Mouse (Mus musculus) intestine, embryonic 15.5 days (tissue): ENCODE data around the gene Mboat2. TPM values are rescaled to one million over a fixed set of nuclear protein-coding genes. Genes with fewer than 3 reads are reported as not detected.

Experiments used
- ATAC-seq: fragments of 200-750 bp; cut with Nextera tagmentation; 2 replicates; pipeline ENCODE4 v1.8.0; 2017; ENCODE audit warnings: moderate TSS enrichment, moderate library complexity
- H3K27ac ChIP-seq: fragments of 300-500 bp; sonication (generic); 2 replicates; pipeline ENCODE4 v1.5.1; 2015; ENCODE audit warnings: mild to moderate bottlenecking, inconsistent platforms
- H3K27me3 ChIP-seq: fragments of 300-500 bp; sonication (generic); replicated peaks from 2 replicates; pipeline ENCODE4 v1.6.1; 2015; ENCODE audit warnings: inconsistent platforms
- H3K36me3 ChIP-seq: fragments of 300-500 bp; sonication (generic); 2 replicates; pipeline ENCODE4 v1.6.1; 2015; ENCODE audit warnings: inconsistent platforms
- H3K4me1 ChIP-seq: fragments of 300-500 bp; sonication (generic); replicated peaks from 2 replicates; pipeline ENCODE4 v1.6.1; 2015; ENCODE audit warnings: inconsistent platforms
- H3K4me2 ChIP-seq: fragments of 300-500 bp; sonication (generic); replicated peaks from 2 replicates; pipeline ENCODE4 v1.6.1; 2015; ENCODE audit warnings: mild to moderate bottlenecking, inconsistent platforms
- H3K4me3 ChIP-seq: fragments of 300-500 bp; sonication (generic); replicated peaks from 2 replicates; pipeline ENCODE4 v1.5.1; 2015; ENCODE audit warnings: inconsistent platforms
- H3K9ac ChIP-seq: fragments of 300-500 bp; sonication (generic); 2 replicates; pipeline ENCODE4 v1.6.1; 2015; ENCODE audit warnings: inconsistent platforms
- H3K9me3 ChIP-seq: fragments of 300-500 bp; sonication (generic); 2 replicates; pipeline ENCODE4 v1.6.1; 2016; ENCODE audit warnings: inconsistent platforms
- WGBS: fragments of 180-500 bp; shearing (Covaris S2); methylation state at CpG from one replicate; pipeline ENCODE4 v1.1.7; 2015; 5-methylcytosine and 5-hydroxymethylcytosine counted together
- polyA plus RNA-seq: library from polyadenylated mRNA; unstranded; fragments of >200 nt; fragmentation: Nextera tagmentation; extraction: Ambion mirVana; gene quantifications from 2 replicates; pipeline ENCODE4 v1.2.1, GENCODE M21; 2015

Mboat2 gene
- polyA plus RNA-seq, 1 experiment from 2014 or later = 26.1 TPM

DNA sequence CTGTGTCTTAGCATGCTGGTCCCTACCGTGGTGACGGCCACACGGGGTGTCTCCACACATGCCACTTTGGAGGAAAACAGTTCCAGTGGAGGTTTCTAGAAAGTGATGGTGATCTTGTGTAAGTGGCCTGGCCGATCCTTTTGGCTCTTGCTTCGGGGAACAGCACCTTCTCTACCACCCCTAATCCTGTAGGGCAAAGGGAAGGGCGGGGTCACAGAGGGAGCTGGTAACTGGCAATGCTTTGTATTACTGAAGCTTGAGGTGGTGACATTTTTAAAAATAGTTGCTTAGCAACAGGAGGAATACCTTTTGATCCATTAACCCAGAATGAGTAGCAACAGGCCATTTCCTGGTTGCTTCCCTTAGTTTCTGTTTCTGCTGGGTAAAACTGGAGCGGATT lies 131.1 kb downstream of the Mboat2 start:
- no peak overlapping the region for H3K9ac ChIP-seq
- no peak overlapping the region for H3K27ac ChIP-seq
- 89% methylated on average over 7 of the region's 7 CpGs for WGBS
- H3K4me3 ChIP-seq = no peak overlapping the region
- ATAC-seq = no peak
- H3K9me3 ChIP-seq = no peaks in the 10 kb centered on the region
- no peak overlapping the region for H3K4me2 ChIP-seq
- H3K36me3 ChIP-seq = no peaks in the 10 kb centered on the region
- no peaks in the 10 kb centered on the region for H3K27me3 ChIP-seq
- H3K4me1 ChIP-seq = no peaks in the 10 kb centered on the region

DNA sequence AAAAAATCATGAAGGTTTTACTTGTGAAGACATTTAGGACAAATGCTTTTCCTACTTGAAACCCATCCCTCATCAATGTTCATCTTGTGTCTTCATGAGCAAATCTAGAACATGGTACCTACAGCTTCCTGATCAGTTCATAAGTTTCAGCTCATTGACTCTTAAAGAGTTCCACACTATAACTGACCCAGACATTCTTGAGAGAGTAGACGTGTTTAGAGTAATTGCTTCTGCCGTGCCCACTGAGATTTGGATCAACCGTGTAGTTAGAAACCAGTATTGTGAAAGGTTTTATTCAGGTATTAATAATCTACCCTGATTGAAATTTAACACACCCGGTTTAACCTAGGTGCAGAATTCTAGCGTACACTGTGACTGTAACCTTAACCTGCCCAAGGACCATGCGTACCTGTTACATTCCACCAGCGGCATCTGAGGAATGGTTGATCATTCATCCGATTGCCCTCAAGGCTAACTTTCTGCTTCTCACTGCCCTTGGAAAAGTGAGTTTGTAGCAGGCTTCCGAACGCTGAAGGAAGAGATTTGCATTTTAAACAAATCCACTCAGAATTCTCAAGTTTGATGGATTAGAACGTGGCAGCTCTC lies 131.8 kb downstream of the Mboat2 start:
- H3K4me2 ChIP-seq = no peak overlapping the region
- no peaks in the 10 kb centered on the region for H3K36me3 ChIP-seq
- ATAC-seq = no peak
- no peaks in the 10 kb centered on the region; the same call in 1 of the 2 replicates for H3K9me3 ChIP-seq
- 86% methylated on average over 11 of the region's 11 CpGs for WGBS
- H3K4me3 ChIP-seq = no peak overlapping the region
- no peaks in the 10 kb centered on the region for H3K27me3 ChIP-seq
- no peaks in the 10 kb centered on the region for H3K4me1 ChIP-seq
- H3K27ac ChIP-seq = no peak overlapping the region
- H3K9ac ChIP-seq = no peak overlapping the region

DNA sequence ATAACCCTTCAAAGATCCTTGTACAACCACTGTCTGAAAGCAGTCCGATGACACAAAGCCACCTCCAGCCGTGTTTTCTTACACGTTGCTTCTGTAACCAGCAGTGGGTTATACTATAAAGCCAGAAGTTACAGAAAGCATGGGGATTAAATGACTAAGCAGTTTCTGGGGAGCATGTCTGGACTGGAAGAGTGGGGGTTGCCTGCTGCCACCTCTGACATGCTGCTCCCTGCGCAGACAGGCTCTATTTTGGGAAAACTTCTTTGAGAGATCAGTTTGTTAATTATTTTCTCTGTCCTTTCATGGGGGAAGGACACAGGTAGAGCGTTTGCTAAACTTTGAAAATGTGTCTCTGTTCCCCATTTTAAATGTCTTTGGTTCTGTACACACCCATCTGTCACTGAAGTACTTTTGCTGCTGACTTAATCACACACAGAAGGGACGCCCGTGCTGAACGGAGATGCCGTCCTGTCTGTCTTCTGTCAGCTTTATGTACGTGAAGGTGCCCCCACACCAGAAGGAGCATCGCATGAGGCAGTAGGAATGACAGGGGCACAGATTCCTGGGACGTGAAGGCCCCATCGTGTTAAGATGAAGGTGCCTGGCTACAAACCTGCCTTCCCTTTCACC lies 132.8 kb downstream of the Mboat2 start:
- no peaks in the 10 kb centered on the region for H3K36me3 ChIP-seq
- no peak for ATAC-seq
- H3K4me3 ChIP-seq = no peak overlapping the region
- no peaks in the 10 kb centered on the region for H3K4me1 ChIP-seq
- no peaks in the 10 kb centered on the region for H3K27me3 ChIP-seq
- H3K27ac ChIP-seq = no peak overlapping the region
- no peak overlapping the region for H3K4me2 ChIP-seq
- no peaks in the 10 kb centered on the region; the same call in 1 of the 2 replicates for H3K9me3 ChIP-seq
- 72% methylated on average over 13 of the region's 13 CpGs for WGBS
- no peak overlapping the region for H3K9ac ChIP-seq

DNA sequence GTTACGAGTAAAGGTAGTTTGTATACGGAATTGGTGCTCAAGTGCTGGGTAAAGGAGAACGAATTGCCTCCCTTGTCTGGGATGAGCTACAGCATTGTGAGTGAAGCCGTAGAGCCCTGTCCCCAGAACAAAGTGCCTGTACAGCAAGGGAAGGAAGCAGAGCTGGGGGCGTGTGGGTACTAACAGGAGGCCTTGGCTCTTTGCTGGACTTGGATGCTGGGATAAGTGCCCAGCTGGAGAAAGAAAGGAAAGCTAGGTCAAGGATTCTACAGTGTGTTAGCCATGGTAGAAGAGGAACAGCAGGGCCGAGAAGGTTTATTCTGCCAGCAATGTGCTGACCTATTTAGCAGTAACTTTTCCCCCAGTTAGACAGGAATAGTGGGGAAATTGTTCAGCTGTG lies 134.7 kb downstream of the Mboat2 start:
- H3K9ac ChIP-seq = no peak overlapping the region
- no peaks in the 10 kb centered on the region for H3K4me1 ChIP-seq
- H3K36me3 ChIP-seq = no peaks in the 10 kb centered on the region
- no peak for ATAC-seq
- H3K27me3 ChIP-seq = no peaks in the 10 kb centered on the region
- H3K4me3 ChIP-seq = no peak overlapping the region
- H3K27ac ChIP-seq = no peak overlapping the region
- H3K9me3 ChIP-seq = no peaks in the 10 kb centered on the region; the same call in 1 of the 2 replicates
- WGBS = 72% methylated on average over 6 of the region's 6 CpGs
- H3K4me2 ChIP-seq = no peak overlapping the region

DNA sequence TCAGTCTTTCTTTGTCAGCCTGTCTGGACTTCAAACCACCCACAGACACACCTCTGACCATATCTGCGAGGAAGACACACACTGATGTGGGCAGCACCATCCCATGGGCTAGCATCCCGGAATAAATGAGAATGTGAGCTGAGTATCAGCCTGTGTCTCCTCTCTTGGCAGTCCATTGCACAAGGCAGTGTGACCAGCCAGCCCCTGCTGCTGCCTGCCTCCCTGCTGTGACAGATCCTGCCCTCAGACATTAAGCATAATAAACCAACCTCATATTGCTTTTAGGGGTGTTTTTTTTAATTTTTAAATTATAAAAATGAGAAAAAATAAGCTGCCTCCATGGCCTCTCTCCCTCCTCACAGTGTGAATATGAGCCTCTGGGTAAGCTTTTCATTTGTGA lies 135.4 kb downstream of the Mboat2 start:
- no peak overlapping the region for H3K4me2 ChIP-seq
- H3K27ac ChIP-seq = no peak overlapping the region
- WGBS = 96% methylated on average over 2 of the region's 2 CpGs
- no peaks in the 10 kb centered on the region for H3K27me3 ChIP-seq
- no peak overlapping the region for H3K4me3 ChIP-seq
- no peak for ATAC-seq
- H3K36me3 ChIP-seq = no peaks in the 10 kb centered on the region
- no peaks in the 10 kb centered on the region; the same call in 1 of the 2 replicates for H3K9me3 ChIP-seq
- H3K4me1 ChIP-seq = no peaks in the 10 kb centered on the region
- no peak overlapping the region for H3K9ac ChIP-seq

DNA sequence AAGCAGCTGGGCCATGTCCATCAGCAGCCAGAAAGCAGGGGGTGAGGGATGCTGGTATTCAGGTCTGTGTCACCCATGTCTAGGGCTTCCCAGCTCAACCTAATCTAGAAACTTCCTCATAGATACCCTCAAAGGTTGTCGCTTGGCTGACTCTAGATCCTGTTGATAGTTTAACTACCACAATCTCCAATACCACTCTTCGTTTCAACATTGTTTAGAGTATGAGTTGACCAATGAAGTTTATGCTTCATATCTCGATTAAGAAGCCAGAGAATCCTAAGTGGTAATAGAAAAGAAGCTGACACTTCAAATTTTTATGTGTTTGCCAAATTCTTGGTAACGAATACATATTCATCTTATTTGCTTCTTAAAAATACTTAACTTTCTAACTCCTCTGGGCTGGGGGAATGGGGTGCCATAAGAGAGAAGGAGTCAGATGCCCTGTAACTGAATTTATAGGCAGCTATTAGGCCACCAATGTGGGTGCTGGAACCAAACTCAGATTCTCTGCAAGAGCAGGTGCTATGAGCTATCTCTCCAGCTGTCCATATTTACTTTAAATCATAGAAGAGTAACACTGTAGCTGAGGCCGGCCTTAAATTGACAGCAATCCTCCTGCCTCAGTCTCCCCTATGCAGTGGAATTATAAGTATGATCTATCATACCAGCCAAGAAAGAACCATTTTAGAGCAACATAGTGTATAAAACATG lies 141.0 kb downstream of the Mboat2 start:
- WGBS = 85% methylated on average over 5 of the region's 5 CpGs
- ATAC-seq = no peak
- peaks cover 9% of the 10 kb centered on the region for H3K4me1 ChIP-seq
- no peaks in the 10 kb centered on the region for H3K36me3 ChIP-seq
- H3K27ac ChIP-seq = no peak overlapping the region
- no peak overlapping the region for H3K9ac ChIP-seq
- no peak overlapping the region for H3K4me3 ChIP-seq
- H3K27me3 ChIP-seq = no peaks in the 10 kb centered on the region
- H3K4me2 ChIP-seq = no peak overlapping the region
- no peaks in the 10 kb centered on the region; the same call in 1 of the 2 replicates for H3K9me3 ChIP-seq

DNA sequence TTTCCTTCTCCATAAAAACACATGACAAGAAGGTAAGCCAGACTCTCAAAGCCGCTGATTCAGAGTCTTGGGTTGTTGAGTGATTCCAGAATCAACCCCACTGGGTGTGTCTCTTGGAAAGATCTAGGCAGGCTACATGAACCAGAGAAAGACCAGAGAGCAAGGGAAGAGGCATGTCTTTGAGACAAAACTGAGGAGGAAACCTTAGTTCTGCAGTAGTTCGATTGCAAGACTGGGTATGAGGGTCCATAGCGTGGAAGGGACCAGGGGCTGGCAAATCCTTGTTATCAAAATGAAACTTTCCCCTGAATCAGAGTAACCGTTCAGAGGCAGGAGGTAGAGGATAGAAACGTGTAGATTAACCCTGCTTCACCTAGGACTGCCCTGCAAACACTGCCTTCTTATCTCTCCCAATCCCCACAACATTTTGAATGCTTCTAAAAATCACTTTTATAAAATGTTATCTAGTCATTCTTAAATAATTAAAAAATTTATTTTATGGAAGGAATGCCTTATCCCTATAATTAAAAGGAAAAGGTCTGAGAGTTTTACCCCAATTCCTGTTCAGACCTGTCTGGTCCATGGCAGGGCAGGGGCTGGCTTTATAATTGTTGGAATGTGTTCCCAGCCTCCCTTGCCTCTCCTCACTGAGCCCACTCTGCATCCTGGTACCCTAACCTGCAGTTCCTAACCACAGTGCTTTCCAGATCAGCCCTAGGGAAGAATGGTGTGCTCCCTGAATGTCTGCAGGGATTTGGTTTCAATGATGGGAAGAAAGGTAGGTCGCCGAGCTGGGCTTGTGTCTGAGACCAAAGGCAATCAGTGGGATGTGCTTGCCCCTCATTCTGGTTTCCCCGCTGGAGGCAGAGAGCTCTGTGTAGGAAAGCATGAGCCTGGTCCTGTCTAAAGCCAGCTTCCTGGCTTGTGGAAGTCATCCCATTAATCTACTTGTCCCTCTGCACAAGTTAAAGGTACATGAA lies 142.0 kb downstream of the Mboat2 start:
- 72% methylated on average over 8 of the region's 8 CpGs for WGBS
- H3K27ac ChIP-seq = no peak overlapping the region
- H3K4me3 ChIP-seq = no peak overlapping the region
- no peaks in the 10 kb centered on the region for H3K27me3 ChIP-seq
- H3K9ac ChIP-seq = no peak overlapping the region
- no peaks in the 10 kb centered on the region; the same call in 1 of the 2 replicates for H3K9me3 ChIP-seq
- peaks cover 9% of the 10 kb centered on the region for H3K4me1 ChIP-seq
- ATAC-seq = no peak
- no peak overlapping the region for H3K4me2 ChIP-seq
- no peaks in the 10 kb centered on the region for H3K36me3 ChIP-seq

DNA sequence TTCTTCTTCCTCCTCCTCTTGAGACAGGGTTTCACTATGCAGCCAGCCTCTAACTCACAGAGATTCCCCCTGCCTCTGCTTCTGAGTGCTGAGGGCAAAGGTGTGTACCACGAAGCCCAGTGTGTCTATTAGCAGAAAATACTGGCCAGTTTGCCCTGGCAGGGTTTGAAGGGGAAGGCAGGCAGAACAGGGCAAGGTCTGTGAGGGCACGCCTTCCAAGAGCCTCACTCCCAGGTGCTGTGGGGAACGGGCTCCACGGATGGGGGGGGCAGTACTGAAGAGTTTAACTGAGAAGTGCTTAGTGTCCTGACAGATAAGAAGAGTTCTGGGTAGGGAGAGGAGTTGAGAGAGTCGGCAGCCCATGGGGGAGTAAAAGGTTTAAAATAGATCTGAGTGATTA lies 142.9 kb downstream of the Mboat2 start:
- no peak for ATAC-seq
- Histone ChIP-seq H3K27me3 (no peaks in the 10 kb centered on the region), H3K27ac (no peak overlapping the region), H3K4me2 (no peak overlapping the region), H3K4me1 (peaks cover 9% of the 10 kb centered on the region), H3K9ac (no peak overlapping the region), H3K36me3 (no peaks in the 10 kb centered on the region), H3K9me3 (no peaks in the 10 kb centered on the region), H3K4me3 (no peak overlapping the region)
- 68% methylated on average over 5 of the region's 5 CpGs for WGBS

DNA sequence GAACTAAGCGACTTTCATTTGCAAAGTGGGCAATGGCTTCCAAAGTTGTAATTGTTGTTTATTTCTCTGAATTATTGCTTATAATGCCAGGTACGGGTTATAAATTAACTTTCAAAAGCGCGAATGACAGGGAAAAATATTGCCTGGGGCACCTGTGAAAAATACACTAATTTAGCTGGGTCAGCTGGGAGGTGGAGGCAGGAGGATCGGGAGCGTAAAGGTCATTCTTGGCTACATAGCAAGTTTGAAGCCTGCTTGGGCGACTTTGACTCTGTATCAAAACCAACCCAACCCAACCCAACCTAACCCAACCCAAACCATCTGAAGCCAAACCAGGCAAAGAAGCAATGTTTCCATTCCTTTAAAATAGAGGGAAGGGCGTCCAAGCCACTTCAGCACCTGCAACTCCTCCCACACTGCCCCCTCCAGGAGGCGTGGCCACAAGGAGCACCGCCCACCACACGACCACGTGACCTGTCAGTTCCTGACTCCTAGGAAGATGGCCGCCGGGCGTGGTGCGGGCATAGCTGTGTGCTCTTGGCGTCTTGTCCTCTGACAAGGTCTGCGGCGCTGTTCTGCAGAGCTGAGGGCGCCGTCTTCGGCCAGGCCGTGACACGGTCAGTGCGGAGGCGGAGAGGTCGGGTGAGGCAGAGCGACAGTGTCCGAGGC lies 143.9 kb downstream of the Mboat2 start, which contains the start of gene Kidins220:
Gene Kidins220, plus strand, starts transcription at position 480 of the 669 bp plus-strand sequence.
- ATAC-seq = peak; percentile 96
- Histone ChIP-seq H3K4me2 (peak within 1 kb of the TSS; percentile 60), H3K9ac (peak within 1 kb of the TSS; percentile 76), H3K27ac (peak within 1 kb of the TSS; percentile 88), H3K27me3 (no peaks in the 10 kb centered on the region), H3K4me1 (peaks cover 9% of the 10 kb centered on the region), H3K4me3 (peak within 1 kb of the TSS; percentile 88), H3K36me3 (no peaks in the 10 kb centered on the region), H3K9me3 (no peaks in the 10 kb centered on the region)
- WGBS = 14% methylated on average over 29 of the region's 29 CpGs

DNA sequence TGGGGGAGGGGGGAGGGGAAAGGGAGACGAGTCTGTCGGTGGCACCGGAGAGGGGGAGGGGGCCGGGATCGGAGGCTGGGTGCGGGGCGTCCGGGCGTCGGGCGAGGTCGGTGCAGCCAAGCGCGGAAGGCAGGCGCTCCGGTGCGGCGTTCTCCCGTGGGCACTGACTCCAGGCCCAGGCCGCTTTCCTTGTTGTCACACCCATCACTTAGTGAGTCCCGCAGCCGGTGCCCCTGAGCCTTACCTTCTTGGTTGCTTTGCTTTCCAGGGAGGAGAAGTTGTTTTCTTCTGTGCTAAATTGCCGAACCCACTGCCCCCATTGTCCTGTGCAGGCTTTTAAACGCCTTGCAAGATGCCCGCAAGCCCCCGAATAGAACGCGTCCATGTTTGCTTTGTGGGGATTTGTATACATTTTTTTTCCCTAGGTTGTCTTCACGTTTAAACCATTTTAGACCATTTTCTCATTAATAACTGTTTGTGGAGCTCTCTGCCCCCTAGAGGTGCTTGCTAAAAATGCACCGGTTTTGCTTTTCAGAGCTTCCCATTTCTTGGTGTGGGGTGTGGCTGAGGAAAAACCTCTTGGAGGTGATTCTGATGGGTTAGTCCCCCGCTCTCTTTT lies 144.5 kb downstream of the Mboat2 start:
- Histone ChIP-seq H3K4me3 (peak overlapping the region; percentile 88), H3K4me2 (peak overlapping the region; percentile 60), H3K27ac (peak overlapping the region; percentile 88), H3K4me1 (peaks cover 9% of the 10 kb centered on the region), H3K9me3 (no peaks in the 10 kb centered on the region), H3K36me3 (no peaks in the 10 kb centered on the region), H3K27me3 (no peaks in the 10 kb centered on the region), H3K9ac (peak overlapping the region; percentile 76)
- peak; percentile 84 for ATAC-seq
- under 1% methylated on average over 31 of the region's 31 CpGs for WGBS

DNA sequence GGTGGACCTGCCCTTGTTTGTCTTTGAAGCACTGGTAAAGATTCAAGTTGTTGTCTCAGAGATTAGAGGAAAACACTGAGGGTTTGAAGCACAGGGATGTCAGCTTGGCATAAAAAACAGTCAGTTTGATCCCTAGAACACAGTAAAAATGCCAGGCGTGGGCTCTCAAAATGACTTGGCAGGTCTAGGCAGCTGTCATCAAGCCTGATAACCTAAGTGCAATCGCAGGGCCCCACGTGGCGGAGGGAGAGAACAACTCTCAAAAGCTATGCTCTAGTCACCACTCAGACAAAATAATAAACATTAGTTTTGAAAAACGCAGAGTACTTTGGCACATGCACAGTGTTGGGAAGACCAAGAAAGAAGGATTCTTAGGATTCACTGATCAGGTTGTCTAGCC lies 154.5 kb downstream of the Mboat2 start:
- H3K4me1 ChIP-seq = no peaks in the 10 kb centered on the region
- H3K4me2 ChIP-seq = no peak overlapping the region
- ATAC-seq = no peak
- H3K27me3 ChIP-seq = no peaks in the 10 kb centered on the region
- H3K9ac ChIP-seq = no peak overlapping the region
- no peak overlapping the region for H3K27ac ChIP-seq
- WGBS = 82% methylated on average over 5 of the region's 5 CpGs
- H3K4me3 ChIP-seq = no peak overlapping the region
- H3K36me3 ChIP-seq = 0 out of 2 replicates have a peak, but pooled peaks cover 2% of the 10 kb centered on the region
- no peaks in the 10 kb centered on the region for H3K9me3 ChIP-seq
